Mouse (Mus musculus) MEL (cell line): ENCODE measurements around the gene D11Wsu47e. TPM values are rescaled to one million over a fixed set of nuclear protein-coding genes. Genes with fewer than 3 reads are reported as not detected.
A peak's percentile ranks its signal among the peaks of the same experiment; 100 is the strongest.

Experiments used
- DNase-seq: peaks from one replicate; pipeline ENCODE4 v3.0.0; 2011; ENCODE audit warnings: low read depth, low spot score
- H3K27ac ChIP-seq: 2 replicates; pipeline ENCODE4 v1.5.1; 2012; ENCODE audit warnings: low read depth, mild to moderate bottlenecking, control low read depth, low read length, moderate library complexity; ENCODE audit not compliant: control insufficient read depth
- H3K27me3 ChIP-seq, 2 experiments: fragments of 150-350 bp in 1 of 2; sonication (generic) in 1 of 2; 2 replicates each; pipeline ENCODE4 v1.6.1; 2012; ENCODE audit warnings: low read length in 2 of 2, mild to moderate bottlenecking in 2 of 2, improper control_type of control experiment in 1 of 2, moderate library complexity in 1 of 2; ENCODE audit not compliant: insufficient read depth in 2 of 2, control insufficient read depth in 1 of 2
- H3K36me3 ChIP-seq, 2 experiments: 2 replicates each; pipeline ENCODE4 v1.6.1; 2012 to 2014; ENCODE audit warnings: low read length in 2 of 2, improper control_type of control experiment in 1 of 2, inconsistent platforms in 1 of 2, mild to moderate bottlenecking in 1 of 2; ENCODE audit not compliant: insufficient read depth in 2 of 2, control insufficient read depth in 1 of 2
- H3K4me1 ChIP-seq, 2 experiments: fragments of 150-350 bp in 1 of 2; sonication (generic) in 1 of 2; 2 replicates each; pipeline ENCODE4 v1.6.1; 2012; ENCODE audit warnings: low read length in 2 of 2, improper control_type of control experiment in 1 of 2, mild to moderate bottlenecking in 1 of 2; ENCODE audit not compliant: insufficient read depth in 2 of 2, control insufficient read depth in 1 of 2
- H3K4me3 ChIP-seq, 2 experiments: fragments of 150-350 bp in 1 of 2; sonication (generic) in 1 of 2; 2 replicates each; pipeline ENCODE4 v1.5.1; 2012; ENCODE audit warnings: low read depth in 2 of 2, low read length in 2 of 2, mild to moderate bottlenecking in 2 of 2, moderate library complexity in 2 of 2, control low read depth in 1 of 2, improper control_type of control experiment in 1 of 2; ENCODE audit not compliant: control insufficient read depth in 1 of 2, insufficient read depth in 1 of 2
- H3K79me2 ChIP-seq: 2 replicates; pipeline ENCODE4 v1.6.1; 2012; ENCODE audit warnings: mild to moderate bottlenecking, low read length, moderate library complexity; ENCODE audit not compliant: control insufficient read depth, poor library complexity, insufficient read depth
- H3K9ac ChIP-seq: 2 replicates; pipeline ENCODE4 v1.6.1; 2012; ENCODE audit warnings: low read depth, mild to moderate bottlenecking, control low read depth, low read length, moderate library complexity; ENCODE audit not compliant: control insufficient read depth, poor library complexity, severe bottlenecking
- H3K9me3 ChIP-seq: fragments of 150-350 bp; sonication (generic); replicated peaks from 2 replicates; pipeline ENCODE4 v1.6.1; 2012; ENCODE audit warnings: mild to moderate bottlenecking, low read length, improper control_type of control experiment, moderate library complexity; ENCODE audit not compliant: insufficient read depth
- BHLHE40 ChIP-seq: IDR thresholded peaks from 2 replicates; pipeline ENCODE4 v1.6.1; 2012; ENCODE audit warnings: low read depth, mild to moderate bottlenecking, inconsistent platforms, low read length, improper control_type of control experiment, borderline replicate concordance
- CHD2 ChIP-seq: IDR thresholded peaks from 2 replicates; pipeline ENCODE4 v1.6.1; 2011; ENCODE audit warnings: low read length, improper control_type of control experiment
- CTCF ChIP-seq, 3 experiments: IDR thresholded peaks in 2 of 3; conservative IDR thresholded peaks in 1 of 3; 2 replicates each; pipeline ENCODE4 v1.5.1; 2011 to 2012; ENCODE audit warnings: low read length in 3 of 3, low read depth in 2 of 3, mild to moderate bottlenecking in 2 of 3, improper control_type of control experiment in 1 of 3, inconsistent platforms in 1 of 3, mixed read lengths in 1 of 3, moderate library complexity in 1 of 3; ENCODE audit not compliant: control insufficient read depth in 1 of 3, insufficient read depth in 1 of 3, poor library complexity in 1 of 3, severe bottlenecking in 1 of 3
- ELF1 ChIP-seq: IDR thresholded peaks from 2 replicates; pipeline ENCODE4 v1.6.1; 2014; ENCODE audit warnings: low read depth, mild to moderate bottlenecking, inconsistent platforms, low read length, improper control_type of control experiment, moderate library complexity
- EP300 ChIP-seq, 2 experiments: IDR thresholded peaks; 2 replicates each; pipeline ENCODE4 v1.6.1; 2011; ENCODE audit warnings: improper control_type of control experiment in 2 of 2, low read length in 2 of 2, low read depth in 1 of 2, mild to moderate bottlenecking in 1 of 2
- ETS1 ChIP-seq: IDR thresholded peaks from 2 replicates; pipeline ENCODE4 v1.6.1; 2012; ENCODE audit warnings: low read depth, mild to moderate bottlenecking, inconsistent platforms, low read length, improper control_type of control experiment, moderate library complexity
- MAZ ChIP-seq: IDR thresholded peaks from 2 replicates; pipeline ENCODE4 v1.6.1; 2012; ENCODE audit warnings: low read depth, mild to moderate bottlenecking, inconsistent platforms, low read length, improper control_type of control experiment
- MYB ChIP-seq: IDR thresholded peaks from 2 replicates; pipeline ENCODE4 v1.6.1; 2011; ENCODE audit warnings: mild to moderate bottlenecking, low read depth, low read length, improper control_type of control experiment
- MYC ChIP-seq: IDR thresholded peaks from 2 replicates; pipeline ENCODE4 v1.6.1; 2011; ENCODE audit warnings: low read depth, mild to moderate bottlenecking, low read length, improper control_type of control experiment, moderate library complexity
- NELFE ChIP-seq: IDR thresholded peaks from 2 replicates; pipeline ENCODE4 v1.6.1; 2011; ENCODE audit warnings: low read depth, low read length, improper control_type of control experiment
- POLR2A ChIP-seq, 2 experiments: IDR thresholded peaks; 2 replicates each; pipeline ENCODE4 v1.6.1; 2011 to 2012; ENCODE audit warnings: low read length in 2 of 2, mild to moderate bottlenecking in 2 of 2, control low read depth in 1 of 2, improper control_type of control experiment in 1 of 2, low read depth in 1 of 2, moderate library complexity in 1 of 2; ENCODE audit not compliant: control insufficient read depth in 1 of 2, insufficient read depth in 1 of 2, poor library complexity in 1 of 2
- POLR2AphosphoS2 ChIP-seq: IDR thresholded peaks from 2 replicates; pipeline ENCODE4 v1.6.1; 2011; ENCODE audit warnings: low read length, improper control_type of control experiment
- POLR2AphosphoS5 ChIP-seq: IDR thresholded peaks from 2 replicates; pipeline ENCODE4 v1.6.1; 2012; ENCODE audit warnings: low read depth, borderline replicate concordance, mild to moderate bottlenecking, inconsistent platforms, low read length, moderate library complexity, mixed read lengths
- RAD21 ChIP-seq: IDR thresholded peaks from 2 replicates; pipeline ENCODE4 v1.6.1; 2011; ENCODE audit warnings: mild to moderate bottlenecking, low read depth, low read length, improper control_type of control experiment
- SIN3A ChIP-seq: IDR thresholded peaks from 2 replicates; pipeline ENCODE4 v1.6.1; 2012; ENCODE audit warnings: low read length, improper control_type of control experiment, inconsistent platforms
- TAL1 ChIP-seq: IDR thresholded peaks from 2 replicates; pipeline ENCODE4 v1.6.1; 2012; ENCODE audit warnings: mild to moderate bottlenecking, inconsistent platforms, low read length, moderate library complexity, mixed read lengths
- UBTF ChIP-seq: IDR thresholded peaks from 2 replicates; pipeline ENCODE4 v1.6.1; 2012; ENCODE audit warnings: low read depth, mild to moderate bottlenecking, inconsistent platforms, low read length, improper control_type of control experiment, moderate library complexity, borderline replicate concordance; ENCODE audit not compliant: insufficient read depth
- USF2 ChIP-seq, 2 experiments: IDR thresholded peaks; 2 replicates each; pipeline ENCODE4 v1.6.1; 2011 to 2012; ENCODE audit warnings: improper control_type of control experiment in 2 of 2, low read length in 2 of 2, borderline replicate concordance in 1 of 2, inconsistent platforms in 1 of 2, low read depth in 1 of 2, mild to moderate bottlenecking in 1 of 2; ENCODE audit not compliant: insufficient read depth in 1 of 2
- ZC3H11A ChIP-seq: IDR thresholded peaks from 2 replicates; pipeline ENCODE4 v1.6.1; 2012; ENCODE audit warnings: low read depth, mild to moderate bottlenecking, inconsistent platforms, low read length, improper control_type of control experiment
- ZKSCAN1 ChIP-seq: IDR thresholded peaks from 2 replicates; pipeline ENCODE4 v1.6.1; 2012; ENCODE audit warnings: low read depth, mild to moderate bottlenecking, inconsistent platforms, low read length, improper control_type of control experiment, moderate library complexity
- ZMIZ1 ChIP-seq: IDR thresholded peaks from 2 replicates; pipeline ENCODE4 v1.6.1; 2012; ENCODE audit warnings: low read depth, mild to moderate bottlenecking, inconsistent platforms, low read length, improper control_type of control experiment, moderate library complexity
- polyA plus RNA-seq, 2 experiments: library from polyadenylated mRNA; stranded (reverse) in 1 of 2; unstranded in 1 of 2; fragments of >175 nt in 1 of 2; fragments of >200 nt in 1 of 2; gene quantifications; 2 replicates each; pipeline versions ENCODE4 v1.2.1 to v1.2.4; 2012; ENCODE audit warnings: low replicate concordance in 2 of 2, low read depth in 1 of 2; ENCODE audit not compliant: insufficient read length in 2 of 2, insufficient read depth in 1 of 2, missing spikeins in 1 of 2
- total RNA-seq: library from RNA; depleted of rRNA; stranded (reverse); fragments of 300-350 nt; gene quantifications from 2 replicates; pipeline ENCODE4 v1.2.3, GENCODE M21; 2012

The D11Wsu47e gene
- total and polyA plus RNA-seq, 3 experiments, result 25.0 to 40.6 TPM; not detected in 1

GRCm38 (mm10) chr11:113722405-113723090 lies 38.3 kb downstream of the D11Wsu47e start:
- no peak overlapping the region for H3K27ac ChIP-seq
- no peak for TF ChIP-seq TAL1
- no peak for TF ChIP-seq NELFE
- no peak for TF ChIP-seq BHLHE40
- no peaks in the 10 kb centered on the region for H3K4me1 ChIP-seq
- no peak overlapping the region for H3K4me3 ChIP-seq
- H3K36me3 ChIP-seq, result peaks cover 0 to 1% of the 10 kb centered on the region in 2 experiments; a peak in 1 of 4 replicates
- no peak for DNase-seq
- no peaks in the 10 kb centered on the region for H3K79me2 ChIP-seq
- H3K9ac ChIP-seq, result no peak overlapping the region
- no peaks in the 10 kb centered on the region for H3K27me3 ChIP-seq
- H3K9me3 ChIP-seq, result no peaks in the 10 kb centered on the region

- no peak overlapping the region for H3K27ac ChIP-seq
- H3K4me3 ChIP-seq, result no peak overlapping the region
- H3K9ac ChIP-seq, result no peak overlapping the region
- no peaks in the 10 kb centered on the region for H3K4me1 ChIP-seq
- DNase-seq, result no peak
- no peaks in the 10 kb centered on the region for H3K79me2 ChIP-seq
- TF ChIP-seq POLR2AphosphoS5, result no peak
- 0 out of 2 replicates have a peak, but pooled peaks have one; percentile 19 for TF ChIP-seq POLR2AphosphoS2
- TF ChIP-seq SIN3A, result no peak
- TF ChIP-seq BHLHE40, result no peak
- no peak for TF ChIP-seq CTCF (IDR thresholded peaks at IDR 0.05 in 2 of 3, conservative IDR thresholded peaks at IDR 0.05 in 1 of 3; ENCODE audit: control insufficient read depth in 1 of 3, insufficient read depth in 1 of 3, low read depth in 2 of 3, low read length in 3 of 3, poor library complexity in 1 of 3, severe bottlenecking in 1 of 3)
- TF ChIP-seq, all 39 proteins: peak for 1
- Histone ChIP-seq H3K9me3 (no peaks in the 10 kb centered on the region), H3K27me3 (no peaks in the 10 kb centered on the region), H3K36me3 (peaks cover 0 to 1% of the 10 kb centered on the region in 2 experiments; a peak in 1 of 4 replicates)
Measured at GRCm38 (mm10) chr11:113725235-113726048, 41.2 kb downstream of the D11Wsu47e start.

GRCm38 (mm10) chr11:113726994-113727888 lies 43.0 kb downstream of the D11Wsu47e start:
- no peak overlapping the region for H3K4me3 ChIP-seq
- no peak for DNase-seq
- no peaks in the 10 kb centered on the region for H3K4me1 ChIP-seq
- H3K9me3 ChIP-seq, result no peaks in the 10 kb centered on the region
- H3K27ac ChIP-seq, result no peak overlapping the region
- H3K9ac ChIP-seq, result no peak overlapping the region
- no peaks in the 10 kb centered on the region for H3K79me2 ChIP-seq
- peaks cover 0 to 5% of the 10 kb centered on the region in 2 experiments; a peak in 1 of 4 replicates for H3K36me3 ChIP-seq
- no peaks in the 10 kb centered on the region for H3K27me3 ChIP-seq
- TF ChIP-seq ZMIZ1 (no peak), ZC3H11A (no peak), MYB (no peak), MAZ (no peak), POLR2AphosphoS2 (no peak), RAD21 (no peak), CHD2 (no peak), MYC (no peak), ZKSCAN1 (no peak), ELF1 (no peak), UBTF (no peak), POLR2A (IDR thresholded peaks at IDR 0.05; ENCODE audit: control insufficient read depth in 1 of 2, insufficient read depth in 1 of 2, low read depth in 1 of 2, low read length in 2 of 2, poor library complexity in 1 of 2) (no peak), EP300 (IDR thresholded peaks at IDR 0.05; ENCODE audit: low read depth in 1 of 2, low read length in 2 of 2) (no peak), USF2 (IDR thresholded peaks at IDR 0.05; ENCODE audit: borderline replicate concordance in 1 of 2, insufficient read depth in 1 of 2, low read depth in 1 of 2, low read length in 2 of 2) (no peak), ETS1 (no peak)
